ENCODE assay signal across 26 mouse cellular contexts in the genomic region with DNA sequence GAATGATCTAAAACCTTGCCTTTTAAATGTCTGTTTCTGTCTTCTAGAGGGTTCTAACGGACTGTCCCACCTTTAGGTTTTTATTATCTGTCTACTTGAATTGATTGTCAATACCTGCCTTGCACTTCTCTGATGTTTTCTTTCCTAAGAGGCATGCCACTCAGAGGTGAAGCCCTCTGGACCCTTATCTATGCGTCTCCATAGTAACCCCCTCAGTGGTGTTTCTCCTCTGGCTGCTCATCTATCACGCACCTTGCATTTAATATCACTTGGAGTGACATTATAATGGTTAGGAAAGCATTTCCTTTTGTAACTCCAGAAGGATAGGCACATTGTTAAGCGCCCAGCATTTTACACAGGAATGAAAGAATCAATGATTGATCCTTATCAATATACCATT.
DNase-seq lines count a peak whose midpoint lies in the region; ATAC-seq lines count a peak whose summit lies in the region.
"Had no signal": no experiment of that assay in that cellular context is flagged by ENCODE, and none has a peak within 500 bp of the region (broad histone marks: within the 10 kb centered on the region; RNA-seq: fewer than 3 reads in every experiment).

No protein-coding gene starts in this region.

- H3K4me1 ChIP-seq in forebrain, embryonic 15.5 days = peaks cover 10% of the 10 kb centered on the region
- peaks cover 10% of the 10 kb centered on the region; the same call in 1 of the 2 replicates for H3K4me1 ChIP-seq in forebrain, embryonic 16.5 days (replicated peaks; ENCODE audit: control insufficient read depth, insufficient read depth, low read length)
- H3K4me1 ChIP-seq in neural tube, embryonic 12.5 days = 0 out of 2 replicates have a peak, but pooled peaks cover 4% of the 10 kb centered on the region
- H3K4me1 ChIP-seq in midbrain, embryonic 14.5 days (ENCODE audit: control insufficient read depth, insufficient read depth, low read length) = 0 out of 2 replicates have a peak, but pooled peaks cover 4% of the 10 kb centered on the region
- H3K4me1 ChIP-seq in neural tube, embryonic 15.5 days = 0 out of 2 replicates have a peak, but pooled peaks cover 11% of the 10 kb centered on the region
- peaks cover 11% of the 10 kb centered on the region for H3K4me1 ChIP-seq in embryonic facial prominence, embryonic 10.5 days
- H3K4me1 ChIP-seq: embryonic facial prominence, embryonic 12.5 days; kidney, embryonic 15.5 days had no signal

- peak; percentile 56; the same call in 1 of the 2 replicates for ATAC-seq in forebrain, embryonic 15.5 days (replicated peaks)
- no peak for ATAC-seq in forebrain, embryonic 16.5 days
- ATAC-seq in neural tube, embryonic 12.5 days (ENCODE audit: low FRiP score, low read depth) = 0 out of 2 replicates have a peak, but pooled peaks have one; percentile 25
- ATAC-seq in midbrain, embryonic 14.5 days (ENCODE audit: low FRiP score, low TSS enrichment) = no peak
- peak; percentile 43; the same call in 1 of the 2 replicates for ATAC-seq in neural tube, embryonic 15.5 days (ENCODE audit: low FRiP score)
- ATAC-seq: CD4-positive, CD25-positive, alpha-beta regulatory T cell, adult 4 months had no signal

- no peak overlapping the region for H3K4me2 ChIP-seq in forebrain, embryonic 15.5 days (replicated peaks)
- no peak overlapping the region for H3K4me2 ChIP-seq in forebrain, embryonic 16.5 days (ENCODE audit: low read length)
- H3K4me2 ChIP-seq in neural tube, embryonic 12.5 days (replicated peaks) = no peak overlapping the region
- H3K4me2 ChIP-seq in midbrain, embryonic 14.5 days (ENCODE audit: low read length) = no peak overlapping the region
- no peak overlapping the region for H3K4me2 ChIP-seq in neural tube, embryonic 15.5 days
- H3K4me2 ChIP-seq: embryonic facial prominence, embryonic 12.5 days; heart, embryonic 12.5 days; kidney, embryonic 15.5 days had no signal

- no peak overlapping the region for H3K4me3 ChIP-seq in forebrain, embryonic 15.5 days
- H3K4me3 ChIP-seq in forebrain, embryonic 16.5 days (replicated peaks; ENCODE audit: low read length) = no peak overlapping the region
- no peak overlapping the region for H3K4me3 ChIP-seq in neural tube, embryonic 12.5 days
- no peak overlapping the region for H3K4me3 ChIP-seq in midbrain, embryonic 14.5 days (replicated peaks; ENCODE audit: low read depth, low read length)
- H3K4me3 ChIP-seq in neural tube, embryonic 15.5 days (replicated peaks) = no peak overlapping the region
- no peak overlapping the region for H3K4me3 ChIP-seq in embryonic facial prominence, embryonic 10.5 days
- H3K4me3 ChIP-seq: embryonic facial prominence, embryonic 12.5 days; heart, adult 2 months; heart, embryonic 12.5 days; kidney, embryonic 15.5 days; myocyte had no signal

- no peaks in the 10 kb centered on the region for H3K27me3 ChIP-seq in forebrain, embryonic 15.5 days
- no peaks in the 10 kb centered on the region for H3K27me3 ChIP-seq in forebrain, embryonic 16.5 days (replicated peaks; ENCODE audit: control insufficient read depth, insufficient read depth, low read length)
- H3K27me3 ChIP-seq in neural tube, embryonic 12.5 days (replicated peaks) = no peaks in the 10 kb centered on the region
- H3K27me3 ChIP-seq in midbrain, embryonic 14.5 days (ENCODE audit: control insufficient read depth, insufficient read depth, low read length) = no peaks in the 10 kb centered on the region
- no peaks in the 10 kb centered on the region for H3K27me3 ChIP-seq in neural tube, embryonic 15.5 days (replicated peaks)
- no peaks in the 10 kb centered on the region for H3K27me3 ChIP-seq in embryonic facial prominence, embryonic 10.5 days (replicated peaks; ENCODE audit: low read depth, poor library complexity, severe bottlenecking)
- H3K27me3 ChIP-seq: embryonic facial prominence, embryonic 12.5 days; heart, embryonic 12.5 days; kidney, embryonic 15.5 days had no signal

- H3K9me3 ChIP-seq in forebrain, embryonic 15.5 days = no peaks in the 10 kb centered on the region
- no peaks in the 10 kb centered on the region for H3K9me3 ChIP-seq in forebrain, embryonic 16.5 days (ENCODE audit: control insufficient read depth, low read length)
- no peaks in the 10 kb centered on the region for H3K9me3 ChIP-seq in neural tube, embryonic 12.5 days
- H3K9me3 ChIP-seq in midbrain, embryonic 14.5 days (ENCODE audit: control insufficient read depth, low read length) = no peaks in the 10 kb centered on the region
- H3K9me3 ChIP-seq in neural tube, embryonic 15.5 days (replicated peaks) = no peaks in the 10 kb centered on the region
- H3K9me3 ChIP-seq in embryonic facial prominence, embryonic 10.5 days = no peaks in the 10 kb centered on the region
- H3K9me3 ChIP-seq: embryonic facial prominence, embryonic 12.5 days; heart, embryonic 12.5 days; kidney, embryonic 15.5 days had no signal

- WGBS in forebrain, embryonic 15.5 days = 81% methylated on average over 4 of the region's 4 CpGs
- WGBS in forebrain, embryonic 16.5 days = 82% methylated on average over 4 of the region's 4 CpGs
- WGBS in neural tube, embryonic 12.5 days = 60% methylated on average over 4 of the region's 4 CpGs
- WGBS in midbrain, embryonic 14.5 days = 60% methylated on average over 4 of the region's 4 CpGs
- 65% methylated on average over 4 of the region's 4 CpGs for WGBS in neural tube, embryonic 15.5 days
- WGBS in embryonic facial prominence, embryonic 10.5 days = 76% methylated on average over 4 of the region's 4 CpGs

- H3K27ac ChIP-seq in forebrain, embryonic 15.5 days (replicated peaks) = no peak overlapping the region
- no peak overlapping the region for H3K27ac ChIP-seq in forebrain, embryonic 16.5 days (ENCODE audit: low read length)
- H3K27ac ChIP-seq in neural tube, embryonic 12.5 days = no peak overlapping the region
- no peak overlapping the region for H3K27ac ChIP-seq in midbrain, embryonic 14.5 days (replicated peaks; ENCODE audit: low read depth, low read length)
- H3K27ac ChIP-seq in neural tube, embryonic 15.5 days (replicated peaks) = no peak overlapping the region; the same call in 1 of the 2 replicates
- no peak overlapping the region for H3K27ac ChIP-seq in embryonic facial prominence, embryonic 10.5 days (replicated peaks)
- H3K27ac ChIP-seq: embryonic facial prominence, embryonic 12.5 days; heart, adult 2 months; kidney, embryonic 15.5 days; liver, embryonic 14.5 days had no signal

- no peak overlapping the region for H3K9ac ChIP-seq in forebrain, embryonic 15.5 days (replicated peaks)
- no peak overlapping the region for H3K9ac ChIP-seq in forebrain, embryonic 16.5 days (replicated peaks; ENCODE audit: low read depth, low read length)
- H3K9ac ChIP-seq in neural tube, embryonic 12.5 days = no peak overlapping the region
- no peak overlapping the region for H3K9ac ChIP-seq in midbrain, embryonic 14.5 days (replicated peaks; ENCODE audit: low read length)
- no peak overlapping the region for H3K9ac ChIP-seq in neural tube, embryonic 15.5 days (replicated peaks)
- H3K9ac ChIP-seq: embryonic facial prominence, embryonic 12.5 days; heart, embryonic 12.5 days; kidney, embryonic 15.5 days; liver, embryonic 14.5 days had no signal

- no peaks in the 10 kb centered on the region for H3K36me3 ChIP-seq in forebrain, embryonic 15.5 days
- H3K36me3 ChIP-seq in forebrain, embryonic 16.5 days (ENCODE audit: control insufficient read depth, insufficient read depth) = no peaks in the 10 kb centered on the region
- no peaks in the 10 kb centered on the region for H3K36me3 ChIP-seq in neural tube, embryonic 12.5 days
- H3K36me3 ChIP-seq in midbrain, embryonic 14.5 days (ENCODE audit: control insufficient read depth, insufficient read depth, low read length) = no peaks in the 10 kb centered on the region
- no peaks in the 10 kb centered on the region for H3K36me3 ChIP-seq in neural tube, embryonic 15.5 days
- no peaks in the 10 kb centered on the region for H3K36me3 ChIP-seq in embryonic facial prominence, embryonic 10.5 days (replicated peaks)
- H3K36me3 ChIP-seq: embryonic facial prominence, embryonic 12.5 days; heart, embryonic 12.5 days; kidney, embryonic 15.5 days had no signal

- no peak for DNase-seq in neural tube, embryonic 10.5 days (ENCODE audit: extremely low spot score, low spot score)
- peak; percentile 38 for DNase-seq in midbrain, embryonic 14.5 days
- no peak for DNase-seq in ovary, postnatal 14 days (ENCODE audit: low spot score)
- no peak for DNase-seq in embryonic facial prominence, embryonic 10.5 days (ENCODE audit: low spot score)
- DNase-seq: adrenal gland, postnatal 25 days; cerebellum, adult 8-10 months; cerebellum, postnatal 36 days; heart, adult 2 months; heart, postnatal 4 days; kidney, adult 18-20 months; kidney, postnatal 25 days; liver; lung, adult 2 months; lung, postnatal 10 days; right cerebral cortex, postnatal 4 days; thymus, postnatal 4 days had no signal

Comparison
In these comparisons a context has a peak if more than half of its experiments do, and no peak if none do; other contexts are left out.
1. ATAC-seq: peak in forebrain, embryonic 15.5 days (single experiment), neural tube, embryonic 12.5 days (single experiment) and neural tube, embryonic 15.5 days (single experiment); none in forebrain, embryonic 16.5 days (single experiment) and midbrain, embryonic 14.5 days (single experiment).